Mouse (Mus musculus) liver, embryonic 14.5 days (tissue): ENCODE results near the gene Bsn. TPM values are rescaled to one million over a fixed set of nuclear protein-coding genes. Genes with fewer than 3 reads are reported as not detected.

Experiments used
- ATAC-seq: fragments of 200-750 bp; cut with Nextera tagmentation; 2 replicates; pipeline ENCODE4 v1.8.0; 2017; ENCODE audit warnings: moderate number of reproducible peaks, mild to moderate bottlenecking, moderate library complexity; ENCODE audit not compliant: insufficient read depth
- DNase-seq, 3 experiments: peaks; one replicate each; pipeline ENCODE4 v3.0.0-alpha.2; 2012 to 2013; ENCODE audit warnings: low read depth in 3 of 3, low spot score in 3 of 3
- H3K27ac ChIP-seq: fragments of 300-500 bp; sonication (generic); 2 replicates; pipeline ENCODE4 v1.5.1; 2014; ENCODE audit warnings: moderate library complexity, mild to moderate bottlenecking, control low read depth, inconsistent platforms
- H3K27me3 ChIP-seq: fragments of 300-500 bp; sonication (generic); 2 replicates; pipeline ENCODE4 v1.6.1; 2014; ENCODE audit warnings: mild to moderate bottlenecking, low read length, moderate library complexity; ENCODE audit not compliant: control insufficient read depth, insufficient read depth
- H3K36me3 ChIP-seq: fragments of 300-500 bp; sonication (generic); replicated peaks from 2 replicates; pipeline ENCODE4 v1.6.1; 2014; ENCODE audit warnings: low read depth; ENCODE audit not compliant: control insufficient read depth, insufficient read depth
- H3K4me1 ChIP-seq, 2 experiments: fragments of 200-500 bp in 1 of 2; fragments of 300-500 bp in 1 of 2; sonication (generic) in 1 of 2; replicated peaks; 2 replicates each; pipeline ENCODE4 v1.6.1; 2012 to 2014; ENCODE audit warnings: antibody characterized with exemption in 1 of 2, inconsistent platforms in 1 of 2, low read length in 1 of 2; ENCODE audit not compliant: control insufficient read depth in 2 of 2, insufficient read depth in 2 of 2
- H3K4me2 ChIP-seq: fragments of 300-500 bp; sonication (generic); 2 replicates; pipeline ENCODE4 v1.6.1; 2014; ENCODE audit warnings: low read depth, mild to moderate bottlenecking, control low read depth, moderate library complexity
- H3K4me3 ChIP-seq, 2 experiments: fragments of 200-500 bp in 1 of 2; fragments of 300-500 bp in 1 of 2; sonication (generic) in 1 of 2; 2 replicates each; pipeline ENCODE4 v1.5.1; 2012 to 2014; ENCODE audit warnings: low read depth in 2 of 2, low read length in 2 of 2, mild to moderate bottlenecking in 2 of 2, control low read depth in 1 of 2, inconsistent platforms in 1 of 2, moderate library complexity in 1 of 2; ENCODE audit not compliant: insufficient read depth in 1 of 2
- H3K9ac ChIP-seq: fragments of 300-500 bp; sonication (generic); replicated peaks from 2 replicates; pipeline ENCODE4 v1.6.1; 2014; ENCODE audit warnings: mild to moderate bottlenecking, control low read depth, moderate library complexity
- H3K9me3 ChIP-seq: fragments of 300-500 bp; sonication (generic); 2 replicates; pipeline ENCODE4 v1.6.1; 2016; ENCODE audit warnings: low read length, mixed read lengths; ENCODE audit not compliant: control insufficient read depth
- CTCF ChIP-seq: IDR thresholded peaks from 2 replicates; pipeline ENCODE4 v1.5.1; 2016; ENCODE audit warnings: antibody characterized with exemption, low read depth, control low read depth
- EP300 ChIP-seq: IDR thresholded peaks from 2 replicates; pipeline ENCODE4 v1.6.1; 2016; ENCODE audit warnings: antibody characterized with exemption, low read depth
- WGBS: fragments of 180-500 bp; shearing (Covaris S2); extraction: QIAGEN DNeasy Blood & Tissue Kit; methylation state at CpG from one replicate; pipeline ENCODE4 v1.1.7; 2014; ENCODE audit not compliant: insufficient replicate concordance; 5-methylcytosine and 5-hydroxymethylcytosine counted together
- polyA plus RNA-seq, 2 experiments: library from polyadenylated mRNA; depleted of rRNA in 1 of 2; stranded (reverse) in 1 of 2; unstranded in 1 of 2; fragments of >200 nt; fragmentation: Nextera tagmentation in 1 of 2; extraction: Ambion mirVana in 1 of 2; gene quantifications; 2 replicates each; pipeline versions ENCODE4 v1.2.1 to v1.2.3; 2012 to 2014

Gene Bsn
- polyA plus RNA-seq, 2 experiments: 0.86 to 1.1 TPM

DNA sequence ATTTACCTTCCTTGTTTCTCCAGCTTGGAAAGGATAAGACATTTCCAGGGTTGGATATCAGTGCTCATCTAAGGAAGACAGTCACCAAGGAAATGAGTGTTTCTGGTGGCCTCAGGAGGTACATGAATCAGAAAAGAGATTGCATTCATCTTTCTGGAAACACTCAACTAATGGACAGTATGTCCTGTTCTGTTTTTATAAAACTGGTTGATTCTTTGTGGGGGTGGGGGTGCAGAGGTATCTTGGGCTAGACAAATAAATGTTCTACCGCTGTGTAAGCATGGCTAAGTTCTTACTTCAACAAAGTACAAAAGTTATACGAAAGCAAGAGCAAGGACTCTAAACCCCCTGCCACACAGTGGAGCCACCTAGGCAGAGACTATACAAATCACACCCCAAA lies 42.7 kb upstream of the Bsn start:
- H3K27me3 ChIP-seq: no peaks in the 10 kb centered on the region
- no peak overlapping the region for H3K9ac ChIP-seq
- H3K27ac ChIP-seq: no peak overlapping the region
- H3K36me3 ChIP-seq: no peaks in the 10 kb centered on the region
- 0 out of 4 replicates have a peak, but pooled peaks cover 0 to 2% of the 10 kb centered on the region in 2 experiments for H3K4me1 ChIP-seq
- H3K4me2 ChIP-seq: no peak overlapping the region
- no peak overlapping the region for H3K4me3 ChIP-seq
- DNase-seq (no peak), ATAC-seq (no peak)
- no peaks in the 10 kb centered on the region for H3K9me3 ChIP-seq
- 78% methylated on average over 2 of the region's 2 CpGs for WGBS
- TF ChIP-seq EP300: no peak
- TF ChIP-seq CTCF: no peak

DNA sequence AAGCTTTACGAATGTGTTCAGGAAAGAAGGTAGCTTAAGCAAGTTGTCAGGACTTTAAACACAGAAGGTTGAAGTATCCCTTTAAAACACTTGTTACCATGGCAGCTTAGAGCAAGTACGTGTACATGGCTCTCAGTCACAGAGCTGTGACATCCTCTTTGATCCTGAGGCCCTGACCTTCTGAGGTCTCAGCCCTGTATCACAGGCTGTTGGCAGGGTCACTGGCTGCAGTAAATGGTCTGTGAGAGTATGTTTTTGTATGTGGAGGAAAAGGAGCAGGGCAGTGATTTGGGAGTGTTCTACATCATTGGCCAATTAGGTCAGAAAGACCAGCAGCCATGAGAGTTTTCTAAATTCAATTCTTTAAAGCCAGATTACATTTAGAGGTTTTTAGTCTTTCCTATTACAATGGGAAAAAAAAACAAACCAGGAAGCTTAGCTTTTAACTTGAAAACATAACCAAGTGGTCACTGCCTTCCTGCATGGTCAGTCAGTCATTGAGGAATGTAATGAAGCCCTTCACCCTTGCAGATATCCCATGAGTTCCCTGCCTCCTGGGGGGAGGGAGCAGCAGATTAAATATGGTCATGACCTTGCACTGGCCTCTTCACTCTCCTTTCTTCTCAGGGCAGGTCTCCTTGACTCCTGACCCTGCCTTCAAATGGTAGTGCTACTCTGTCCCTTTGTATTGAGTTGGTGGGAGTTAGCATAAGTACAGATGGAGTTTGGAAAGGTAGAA lies 37.9 kb upstream of the Bsn start:
- Histone ChIP-seq H3K9ac (no peak overlapping the region), H3K27ac (no peak overlapping the region), H3K4me1 (0 out of 4 replicates have a peak, but pooled peaks cover 0 to 4% of the 10 kb centered on the region in 2 experiments), H3K4me2 (no peak overlapping the region), H3K27me3 (no peaks in the 10 kb centered on the region), H3K4me3 (no peak overlapping the region), H3K36me3 (no peaks in the 10 kb centered on the region), H3K9me3 (no peaks in the 10 kb centered on the region)
- WGBS: 66% methylated on average over 2 of the region's 2 CpGs
- TF ChIP-seq CTCF: no peak
- TF ChIP-seq EP300: no peak
- no peak for ATAC-seq
- DNase-seq: no peak

DNA sequence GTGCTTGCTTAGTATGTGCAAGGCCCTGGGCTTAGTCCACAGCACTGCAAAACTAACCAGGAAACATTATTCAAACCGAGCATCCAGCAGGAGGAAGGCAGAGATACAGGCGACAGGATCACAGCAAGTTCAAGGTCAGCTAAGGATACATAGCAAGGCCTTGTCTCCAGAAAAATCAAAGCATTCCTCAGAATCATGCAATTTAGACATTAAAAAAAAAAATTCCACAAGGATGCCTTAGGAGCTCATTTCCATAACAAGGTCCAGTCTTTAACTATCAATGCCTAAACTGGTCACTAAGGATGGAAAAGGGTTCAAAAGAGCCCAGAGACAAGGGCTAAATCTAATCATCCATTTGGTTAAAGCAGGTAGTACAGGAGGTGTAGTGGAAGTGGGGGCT lies 35.0 kb upstream of the Bsn start:
- DNase-seq: no peak
- Histone ChIP-seq H3K36me3 (no peaks in the 10 kb centered on the region), H3K4me2 (no peak overlapping the region), H3K27ac (no peak overlapping the region), H3K4me3 (no peak overlapping the region), H3K9me3 (no peaks in the 10 kb centered on the region), H3K27me3 (no peaks in the 10 kb centered on the region), H3K9ac (no peak overlapping the region), H3K4me1 (0 out of 4 replicates have a peak, but pooled peaks cover 0 to 5% of the 10 kb centered on the region in 2 experiments)
- 67% methylated on average over 2 of the region's 2 CpGs for WGBS
- no peak for ATAC-seq
- TF ChIP-seq EP300 (no peak), CTCF (no peak)

DNA sequence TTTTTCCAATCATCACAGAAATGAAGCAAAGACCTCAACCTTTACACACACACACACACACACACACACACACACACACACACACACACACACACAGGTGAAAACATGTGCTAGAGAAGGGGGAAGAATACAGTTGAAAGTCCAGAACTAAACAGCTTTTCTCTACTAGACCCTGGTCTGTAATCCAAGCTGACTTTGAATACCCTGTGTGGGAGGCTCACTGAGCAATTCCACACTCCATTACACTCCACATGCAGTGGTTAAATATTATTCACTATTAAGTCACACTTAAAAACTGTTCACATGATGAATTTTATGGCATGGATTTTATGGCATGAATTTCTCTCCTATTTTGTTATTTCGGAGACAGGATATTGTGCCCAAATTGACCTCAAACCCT lies 33.4 kb upstream of the Bsn start:
- H3K9ac ChIP-seq: no peak overlapping the region
- ATAC-seq (no peak), DNase-seq (no peak)
- 0 out of 4 replicates have a peak, but pooled peaks cover 0 to 5% of the 10 kb centered on the region in 2 experiments for H3K4me1 ChIP-seq
- H3K4me2 ChIP-seq: no peak overlapping the region
- H3K27me3 ChIP-seq: no peaks in the 10 kb centered on the region
- no peaks in the 10 kb centered on the region for H3K9me3 ChIP-seq
- H3K27ac ChIP-seq: no peak overlapping the region
- H3K36me3 ChIP-seq: no peaks in the 10 kb centered on the region
- TF ChIP-seq EP300 (no peak), CTCF (no peak)
- H3K4me3 ChIP-seq: no peak overlapping the region
- WGBS: 88% methylated on average over 1 of the region's 1 CpGs

DNA sequence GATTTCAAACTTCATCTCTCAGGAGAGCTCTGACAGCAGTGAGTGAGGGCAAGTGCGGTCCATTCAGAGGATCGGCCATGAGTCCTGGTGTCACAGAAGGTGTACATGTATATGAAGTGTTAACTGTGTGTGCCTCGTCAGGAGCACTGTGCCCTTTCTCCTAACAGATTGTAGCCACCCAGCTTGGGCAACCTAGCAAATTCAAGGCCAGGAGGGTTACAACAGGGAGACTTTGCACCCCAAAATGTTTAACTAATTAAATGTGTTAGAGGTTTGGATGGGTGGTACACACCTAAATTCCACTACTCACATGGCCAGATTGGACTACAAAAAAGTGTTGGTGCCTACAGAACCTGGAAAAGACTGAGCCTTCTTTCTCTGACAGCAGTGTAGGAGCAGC lies 31.4 kb upstream of the Bsn start:
- no peak for TF ChIP-seq EP300
- TF ChIP-seq CTCF: no peak
- 70% methylated on average over 3 of the region's 3 CpGs for WGBS
- no peak for ATAC-seq

More for the DNA sequence above, 31.4 kb upstream of the Bsn start:
- Histone ChIP-seq H3K4me2 (no peak overlapping the region), H3K9me3 (no peaks in the 10 kb centered on the region), H3K27ac (no peak overlapping the region), H3K27me3 (no peaks in the 10 kb centered on the region), H3K9ac (no peak overlapping the region), H3K36me3 (no peaks in the 10 kb centered on the region), H3K4me1 (0 out of 4 replicates have a peak, but pooled peaks cover 0 to 3% of the 10 kb centered on the region in 2 experiments), H3K4me3 (no peak overlapping the region)
- DNase-seq: no peak
